Mouse (Mus musculus) stomach, embryonic 14.5 days (tissue): ENCODE results near the gene Hcn3. TPM values are rescaled to one million over a fixed set of nuclear protein-coding genes. Genes with fewer than 3 reads are reported as not detected.

Experiments
- ATAC-seq: fragments of 200-750 bp; cut with Nextera tagmentation; 2 replicates; pipeline ENCODE4 v1.8.0; 2017; ENCODE audit warnings: low read depth, moderate TSS enrichment; ENCODE audit not compliant: insufficient number of reproducible peaks, insufficient read depth, low FRiP score
- H3K27ac ChIP-seq: fragments of 300-500 bp; sonication (generic); 2 replicates; pipeline ENCODE4 v1.5.1; 2014; ENCODE audit warnings: mild to moderate bottlenecking, low read length, moderate library complexity, mixed read lengths
- H3K27me3 ChIP-seq: fragments of 300-500 bp; sonication (generic); 2 replicates; pipeline ENCODE4 v1.6.1; 2014; ENCODE audit warnings: low read length, control low read depth, mixed read lengths; ENCODE audit not compliant: control insufficient read depth, insufficient read depth
- H3K36me3 ChIP-seq: fragments of 300-500 bp; sonication (generic); 2 replicates; pipeline ENCODE4 v1.6.1; 2014; ENCODE audit warnings: mild to moderate bottlenecking, control low read depth, low read length, moderate library complexity, mixed read lengths; ENCODE audit not compliant: control insufficient read depth, insufficient read depth
- H3K4me1 ChIP-seq: fragments of 300-500 bp; sonication (generic); 2 replicates; pipeline ENCODE4 v1.6.1; 2014; ENCODE audit warnings: low read length, control low read depth, mixed read lengths; ENCODE audit not compliant: control insufficient read depth, insufficient read depth
- H3K4me2 ChIP-seq: fragments of 300-500 bp; sonication (generic); replicated peaks from 2 replicates; pipeline ENCODE4 v1.6.1; 2014; ENCODE audit warnings: low read depth, low read length, control low read depth
- H3K4me3 ChIP-seq: fragments of 300-500 bp; sonication (generic); 2 replicates; pipeline ENCODE4 v1.5.1; 2014; ENCODE audit warnings: low read depth, low read length, control low read depth
- H3K9ac ChIP-seq: fragments of 300-500 bp; sonication (generic); replicated peaks from 2 replicates; pipeline ENCODE4 v1.6.1; 2014; ENCODE audit warnings: low read depth, mild to moderate bottlenecking, control low read depth, low read length, moderate library complexity, mixed read lengths
- H3K9me3 ChIP-seq: fragments of 300-500 bp; sonication (generic); 2 replicates; pipeline ENCODE4 v1.6.1; 2016; ENCODE audit warnings: low read depth, low read length, control low read depth; ENCODE audit not compliant: control insufficient read depth
- WGBS: fragments of 180-500 bp; shearing (Covaris S2); extraction: QIAGEN DNeasy Blood & Tissue Kit; methylation state at CpG from one replicate; pipeline ENCODE4 v1.1.7; 2014; 5-methylcytosine and 5-hydroxymethylcytosine counted together
- polyA plus RNA-seq: library from polyadenylated mRNA; unstranded; fragments of >200 nt; fragmentation: Nextera tagmentation; extraction: Ambion mirVana; gene quantifications from 2 replicates; pipeline ENCODE4 v1.2.1, GENCODE M21; 2014

The Hcn3 gene
- 1.4 and 1.9 TPM in 2 replicates for polyA plus RNA-seq

- WGBS: under 1% methylated on average over 53 of the region's 66 CpGs
- H3K27me3 ChIP-seq: no peaks in the 10 kb centered on the region
- H3K4me2 ChIP-seq: peak within 1 kb of the TSS; percentile 96
- no peaks in the 10 kb centered on the region for H3K36me3 ChIP-seq
- peak within 1 kb of the TSS; percentile 36; the same call in 1 of the 2 replicates for H3K9ac ChIP-seq
- no peaks in the 10 kb centered on the region for H3K9me3 ChIP-seq
- peaks cover 13% of the 10 kb centered on the region for H3K4me1 ChIP-seq
- ATAC-seq: peak; percentile 74
- H3K4me3 ChIP-seq: peak within 1 kb of the TSS; percentile 60
- H3K27ac ChIP-seq: no peak within 1 kb of the TSS
Measured at GRCm38 (mm10) chr3:89159616-89160344, at the start of gene Hcn3. Hcn3 (minus strand) TSS chr3:89160196.

- H3K36me3 ChIP-seq: peaks cover 31% of the 10 kb centered on the region
- no peak for ATAC-seq
Measured at GRCm38 (mm10) chr3:89209731-89210130, 49.7 kb upstream of the Hcn3 start.

GRCm38 (mm10) chr3:89208736-89209135 is 48.7 kb upstream of the Hcn3 start:
- no peak overlapping the region for H3K27ac ChIP-seq
- no peak overlapping the region for H3K9ac ChIP-seq
- WGBS: 88% methylated on average over 6 of the region's 6 CpGs
- H3K4me1 ChIP-seq: peaks cover 5% of the 10 kb centered on the region
- no peak overlapping the region for H3K4me2 ChIP-seq
- H3K27me3 ChIP-seq: no peaks in the 10 kb centered on the region
- ATAC-seq: no peak
- no peaks in the 10 kb centered on the region for H3K9me3 ChIP-seq
- peaks cover 34% of the 10 kb centered on the region for H3K36me3 ChIP-seq
- H3K4me3 ChIP-seq: no peak overlapping the region

More at GRCm38 (mm10) chr3:89209731-89210130, 49.7 kb upstream of the Hcn3 start:
- no peak overlapping the region for H3K9ac ChIP-seq
- no peak overlapping the region for H3K4me3 ChIP-seq
- no peaks in the 10 kb centered on the region for H3K9me3 ChIP-seq
- no peaks in the 10 kb centered on the region for H3K27me3 ChIP-seq
- H3K27ac ChIP-seq: no peak overlapping the region
- peaks cover 6% of the 10 kb centered on the region for H3K4me1 ChIP-seq
- WGBS: 90% methylated on average over 7 of the region's 7 CpGs
- H3K4me2 ChIP-seq: no peak overlapping the region

GRCm38 (mm10) chr3:89208075-89208657 is 48.2 kb upstream of the Hcn3 start:
- Histone ChIP-seq H3K36me3 (peaks cover 34% of the 10 kb centered on the region), H3K4me1 (peaks cover 5% of the 10 kb centered on the region), H3K4me3 (no peak overlapping the region), H3K27ac (no peak overlapping the region), H3K9ac (no peak overlapping the region), H3K27me3 (no peaks in the 10 kb centered on the region), H3K4me2 (no peak overlapping the region), H3K9me3 (no peaks in the 10 kb centered on the region)
- 86% methylated on average over 13 of the region's 13 CpGs for WGBS
- no peak for ATAC-seq

GRCm38 (mm10) chr3:89206695-89207094 is 46.7 kb upstream of the Hcn3 start:
- Histone ChIP-seq H3K9me3 (no peaks in the 10 kb centered on the region), H3K9ac (no peak overlapping the region), H3K4me1 (no peaks in the 10 kb centered on the region), H3K27me3 (no peaks in the 10 kb centered on the region), H3K27ac (no peak overlapping the region), H3K4me3 (no peak overlapping the region), H3K4me2 (no peak overlapping the region), H3K36me3 (peaks cover 34% of the 10 kb centered on the region)
- 80% methylated on average over 2 of the region's 2 CpGs for WGBS
- no peak for ATAC-seq

DNA sequence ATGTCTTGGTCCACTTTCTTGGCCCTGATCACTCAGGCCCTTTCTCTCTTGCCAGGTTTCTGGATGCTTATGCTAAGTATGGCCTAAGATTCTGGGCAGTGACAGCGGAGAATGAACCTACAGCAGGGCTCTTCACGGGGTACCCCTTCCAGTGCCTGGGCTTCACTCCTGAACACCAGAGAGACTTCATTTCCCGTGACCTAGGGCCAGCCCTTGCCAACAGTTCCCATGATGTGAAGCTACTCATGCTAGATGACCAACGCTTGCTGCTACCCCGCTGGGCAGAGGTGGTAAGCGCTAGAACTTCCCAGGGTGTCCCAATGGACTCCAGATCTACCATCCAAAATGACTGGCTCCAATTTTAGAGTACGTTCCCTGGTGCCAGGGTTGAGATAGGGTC is 46.1 kb upstream of the Hcn3 start:
- H3K27ac ChIP-seq: no peak overlapping the region
- no peak overlapping the region for H3K4me3 ChIP-seq
- no peak for ATAC-seq
- H3K9ac ChIP-seq: no peak overlapping the region
- no peak overlapping the region for H3K4me2 ChIP-seq
- H3K9me3 ChIP-seq: no peaks in the 10 kb centered on the region
- H3K36me3 ChIP-seq: peaks cover 34% of the 10 kb centered on the region
- H3K4me1 ChIP-seq: no peaks in the 10 kb centered on the region
- 90% methylated on average over 7 of the region's 7 CpGs for WGBS
- no peaks in the 10 kb centered on the region for H3K27me3 ChIP-seq

DNA sequence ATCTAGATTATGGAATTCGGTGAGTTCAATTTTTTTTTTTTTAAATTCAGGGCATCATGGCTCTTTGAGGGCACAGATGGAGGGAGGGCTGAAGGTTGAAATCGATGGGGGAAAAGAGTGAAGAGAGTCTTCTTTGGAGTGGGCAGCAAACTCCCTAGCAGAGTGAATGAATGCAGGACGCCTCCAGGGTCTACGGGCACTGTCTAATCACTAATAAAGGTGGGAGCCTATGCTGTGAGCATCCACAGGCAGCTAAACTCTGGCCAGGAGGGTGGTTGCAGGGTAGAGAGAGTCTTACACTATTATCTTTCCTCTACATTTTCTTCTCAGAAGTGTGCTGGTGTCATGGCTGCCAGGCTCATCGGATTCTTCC is 43.1 kb upstream of the Hcn3 start:
- Histone ChIP-seq H3K9ac (0 out of 2 replicates have a peak overlapping the region, but pooled peaks have one; percentile 22), H3K36me3 (peaks cover 11% of the 10 kb centered on the region), H3K9me3 (no peaks in the 10 kb centered on the region), H3K4me1 (no peaks in the 10 kb centered on the region), H3K27ac (no peak overlapping the region), H3K27me3 (no peaks in the 10 kb centered on the region), H3K4me3 (peak overlapping the region; percentile 47), H3K4me2 (peak overlapping the region; percentile 65)
- ATAC-seq: peak; percentile 33; the same call in 1 of the 2 replicates
- WGBS: 38% methylated on average over 5 of the region's 5 CpGs

DNA sequence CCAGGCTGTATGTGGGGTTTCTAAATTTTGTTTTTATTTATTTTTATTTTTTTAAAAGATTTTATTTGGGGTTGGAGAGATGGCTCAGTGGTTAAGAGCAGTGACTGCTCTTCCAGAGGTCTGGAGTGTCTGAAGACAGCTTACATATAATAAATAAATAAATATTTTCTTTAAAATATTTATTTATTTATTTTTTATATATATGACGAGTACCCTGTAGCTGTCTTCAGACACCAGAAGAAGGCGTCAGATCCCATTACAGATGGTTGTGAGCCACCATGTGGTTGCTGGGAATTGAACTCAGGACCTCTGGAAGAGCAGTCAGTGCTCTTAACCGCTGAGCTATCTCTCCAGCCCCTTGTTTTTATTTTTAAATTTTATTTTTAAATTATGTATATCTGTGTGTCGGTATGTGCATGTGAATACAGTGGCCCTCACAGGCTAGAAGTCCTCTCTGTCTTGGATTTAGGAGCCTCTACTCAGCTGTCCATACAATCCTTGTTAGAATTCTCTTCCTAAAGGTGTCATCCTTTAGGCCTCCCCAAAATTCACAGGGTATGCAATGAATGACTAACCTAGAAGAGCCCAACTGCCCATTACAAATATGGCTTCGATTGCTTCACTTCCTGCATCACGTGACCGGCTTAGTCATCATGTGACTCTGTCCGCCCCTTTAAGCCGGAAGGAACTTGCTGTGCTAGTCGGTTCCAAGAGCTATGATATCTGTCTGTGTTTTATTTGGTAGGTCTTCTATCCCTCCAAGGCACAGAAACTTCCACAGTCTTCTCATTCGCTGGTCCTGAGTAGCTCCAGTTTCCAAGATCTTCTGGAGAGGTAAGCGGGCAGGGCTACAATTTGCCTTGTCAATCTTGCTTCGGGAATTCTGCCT is 42.5 kb upstream of the Hcn3 start, which contains the start of gene Gba:
TSS of gene Gba (plus strand) at position 676 of the 889 bp plus-strand sequence.
- Histone ChIP-seq H3K9me3 (no peaks in the 10 kb centered on the region), H3K4me1 (no peaks in the 10 kb centered on the region), H3K27me3 (no peaks in the 10 kb centered on the region), H3K4me2 (peak within 1 kb of the TSS; percentile 65), H3K4me3 (peak within 1 kb of the TSS; percentile 47), H3K9ac (0 out of 2 replicates have a peak within 1 kb of the TSS, but pooled peaks have one; percentile 22), H3K27ac (no peak within 1 kb of the TSS), H3K36me3 (peaks cover 7% of the 10 kb centered on the region; the same call in 1 of the 2 replicates)
- ATAC-seq: peak; percentile 81; the same call in 1 of the 2 replicates
- WGBS: 25% methylated on average over 13 of the region's 13 CpGs
